Mouse (Mus musculus): Measurements from ENCODE around the gene Lrrc8b.

The Lrrc8b gene

GRCm38 (mm10) chr5:105415198-105415791, at the start of gene Lrrc8b:
TSS of gene Lrrc8b (plus strand) at chr5:105415775.
- peak; percentile 79 for DNase-seq (ENCODE audit: low spot score)

- no peak for DNase-seq (ENCODE audit: low spot score)
Measured at GRCm38 (mm10) chr5:105381482-105381881, 34.1 kb upstream of the Lrrc8b start.

- DNase-seq (ENCODE audit: low spot score), result no peak
Measured at GRCm38 (mm10) chr5:105390346-105390745, 25.2 kb upstream of the Lrrc8b start.

GRCm38 (mm10) chr5:105393731-105394130, 21.8 kb upstream of the Lrrc8b start:
- no peak for DNase-seq (ENCODE audit: low spot score)

- DNase-seq (ENCODE audit: low spot score), result no peak
Measured at GRCm38 (mm10) chr5:105395188-105395587, 20.4 kb upstream of the Lrrc8b start.

- DNase-seq (ENCODE audit: low spot score), result no peak
Measured at GRCm38 (mm10) chr5:105398966-105399365, 16.6 kb upstream of the Lrrc8b start.

GRCm38 (mm10) chr5:105399631-105400423, 15.7 kb upstream of the Lrrc8b start:
- peak; percentile 61 for DNase-seq (ENCODE audit: low spot score)

- no peak for DNase-seq (ENCODE audit: low spot score)
Measured at GRCm38 (mm10) chr5:105400424-105401375, 14.9 kb upstream of the Lrrc8b start.

- no peak for DNase-seq (ENCODE audit: low spot score)
Measured at GRCm38 (mm10) chr5:105401536-105401935, 14.0 kb upstream of the Lrrc8b start.

- peak; percentile 71 for DNase-seq (ENCODE audit: low spot score)
Measured at GRCm38 (mm10) chr5:105404961-105405360, 10.6 kb upstream of the Lrrc8b start.

GRCm38 (mm10) chr5:105407661-105408060, 7.9 kb upstream of the Lrrc8b start:
- no peak for DNase-seq (ENCODE audit: low spot score)

- peak; percentile 12 for DNase-seq (ENCODE audit: low spot score)
Measured at GRCm38 (mm10) chr5:105409092-105409491, 6.5 kb upstream of the Lrrc8b start.

- no peak for DNase-seq (ENCODE audit: low spot score)
Measured at GRCm38 (mm10) chr5:105410521-105411293, 4.9 kb upstream of the Lrrc8b start.

- no peak for DNase-seq (ENCODE audit: low spot score)
Measured at GRCm38 (mm10) chr5:105411294-105411570, 4.3 kb upstream of the Lrrc8b start.

- DNase-seq (ENCODE audit: low spot score), result no peak
Measured at GRCm38 (mm10) chr5:105411768-105412167, 3.8 kb upstream of the Lrrc8b start.

GRCm38 (mm10) chr5:105412634-105413033, 2.9 kb upstream of the Lrrc8b start:
- DNase-seq (ENCODE audit: low spot score), result no peak

- DNase-seq (ENCODE audit: low spot score), result no peak
Measured at GRCm38 (mm10) chr5:105414341-105415120, 1.0 kb upstream of the Lrrc8b start.

- peak; percentile 20 for DNase-seq (ENCODE audit: low spot score)
Measured at GRCm38 (mm10) chr5:105415951-105416675, 538 bp downstream of the Lrrc8b start.

- no peak for DNase-seq (ENCODE audit: low spot score)
Measured at GRCm38 (mm10) chr5:105417217-105417616, 1.6 kb downstream of the Lrrc8b start.

GRCm38 (mm10) chr5:105418364-105418763, 2.8 kb downstream of the Lrrc8b start:
- DNase-seq (ENCODE audit: low spot score), result no peak

All from T-cell, adult 2 months (primary cell).